Mouse (Mus musculus): ENCODE measurements around the gene B3gnt4.
A peak's percentile ranks its signal among the peaks of the same experiment; 100 is the strongest.

The B3gnt4 gene

GRCm38 (mm10) chr5:123528641-123529040, 18.4 kb downstream of the B3gnt4 start:
- peak in 1 of 2 experiments; percentile 0 for DNase-seq

- peak in 1 of 2 experiments; percentile 1 for DNase-seq
Observed at GRCm38 (mm10) chr5:123530056-123530455, 19.8 kb downstream of the B3gnt4 start.

- no peak for DNase-seq
Observed at GRCm38 (mm10) chr5:123533801-123534200, 23.5 kb downstream of the B3gnt4 start.

GRCm38 (mm10) chr5:123555693-123556092, 45.4 kb downstream of the B3gnt4 start:
- no peak for DNase-seq

GRCm38 (mm10) chr5:123556451-123556850, 46.2 kb downstream of the B3gnt4 start:
- DNase-seq: no peak

- DNase-seq: no peak
Observed at GRCm38 (mm10) chr5:123559588-123559987, 49.3 kb downstream of the B3gnt4 start.

GRCm38 (mm10) chr5:123561128-123561527, 50.9 kb downstream of the B3gnt4 start:
- no peak for DNase-seq

Measured in thymus, adult 18-20 months (tissue).